Mouse (Mus musculus) ES-E14 (cell line): ENCODE data around the gene Olfr987.

ENCODE experiments used
- CHD2 ChIP-seq: IDR thresholded peaks from 2 replicates; pipeline ENCODE4 v1.6.1; 2014; ENCODE audit warnings: mild to moderate bottlenecking, low read depth, low read length, inconsistent platforms
- HCFC1 ChIP-seq: IDR thresholded peaks from 2 replicates; pipeline ENCODE4 v1.6.1; 2012; ENCODE audit warnings: low read length, inconsistent platforms, borderline replicate concordance; ENCODE audit not compliant: insufficient read depth
- ZNF384 ChIP-seq: IDR thresholded peaks from 2 replicates; pipeline ENCODE4 v1.6.1; 2012; ENCODE audit warnings: low read depth, low read length, inconsistent platforms

DNA sequence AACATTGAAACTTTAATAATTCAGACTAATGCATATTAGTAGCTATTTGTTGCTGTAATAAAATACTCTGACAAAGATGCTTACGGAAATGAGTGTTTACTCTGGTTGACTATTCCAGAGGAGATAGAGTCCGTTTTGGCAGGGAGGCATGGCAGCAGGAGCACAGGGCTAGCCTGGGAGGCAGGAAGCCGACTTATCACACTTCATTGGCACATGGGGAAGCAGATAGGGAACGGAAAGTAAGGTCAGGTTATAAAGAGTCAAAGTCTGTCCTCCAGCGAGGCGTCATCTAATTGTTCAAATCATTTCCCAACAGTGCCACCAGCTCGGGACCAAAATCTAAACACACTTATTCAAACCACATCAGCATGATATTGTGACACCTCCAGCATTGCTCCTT is 857 bp upstream of the Olfr987 start:
- no peak for TF ChIP-seq HCFC1
- no peak for TF ChIP-seq ZNF384
- TF ChIP-seq CHD2 = no peak
